Mouse (Mus musculus) MEL (cell line): ENCODE measurements around the gene Cdk18.

Experiments
- CTCF ChIP-seq, 3 experiments: IDR thresholded peaks in 2 of 3; conservative IDR thresholded peaks in 1 of 3; 2 replicates each; pipeline ENCODE4 v1.5.1; 2011 to 2012; ENCODE audit warnings: low read length in 3 of 3, low read depth in 2 of 3, mild to moderate bottlenecking in 2 of 3, improper control_type of control experiment in 1 of 3, inconsistent platforms in 1 of 3, mixed read lengths in 1 of 3, moderate library complexity in 1 of 3; ENCODE audit not compliant: control insufficient read depth in 1 of 3, insufficient read depth in 1 of 3, poor library complexity in 1 of 3, severe bottlenecking in 1 of 3
- ELF1 ChIP-seq: IDR thresholded peaks from 2 replicates; pipeline ENCODE4 v1.6.1; 2014; ENCODE audit warnings: low read depth, mild to moderate bottlenecking, inconsistent platforms, low read length, improper control_type of control experiment, moderate library complexity
- EP300 ChIP-seq, 2 experiments: IDR thresholded peaks; 2 replicates each; pipeline ENCODE4 v1.6.1; 2011; ENCODE audit warnings: improper control_type of control experiment in 2 of 2, low read length in 2 of 2, low read depth in 1 of 2, mild to moderate bottlenecking in 1 of 2
- MAFK ChIP-seq: IDR thresholded peaks from 2 replicates; pipeline ENCODE4 v1.6.1; 2011; ENCODE audit warnings: low read depth, mild to moderate bottlenecking, low read length, improper control_type of control experiment, borderline replicate concordance
- MAX ChIP-seq: IDR thresholded peaks from 2 replicates; pipeline ENCODE4 v1.6.1; 2011; ENCODE audit warnings: low read length, improper control_type of control experiment
- MYC ChIP-seq: IDR thresholded peaks from 2 replicates; pipeline ENCODE4 v1.6.1; 2011; ENCODE audit warnings: low read depth, mild to moderate bottlenecking, low read length, improper control_type of control experiment, moderate library complexity
- POLR2A ChIP-seq, 2 experiments: IDR thresholded peaks; 2 replicates each; pipeline ENCODE4 v1.6.1; 2011 to 2012; ENCODE audit warnings: low read length in 2 of 2, mild to moderate bottlenecking in 2 of 2, control low read depth in 1 of 2, improper control_type of control experiment in 1 of 2, low read depth in 1 of 2, moderate library complexity in 1 of 2; ENCODE audit not compliant: control insufficient read depth in 1 of 2, insufficient read depth in 1 of 2, poor library complexity in 1 of 2
- POLR2AphosphoS2 ChIP-seq: IDR thresholded peaks from 2 replicates; pipeline ENCODE4 v1.6.1; 2011; ENCODE audit warnings: low read length, improper control_type of control experiment
- SIN3A ChIP-seq: IDR thresholded peaks from 2 replicates; pipeline ENCODE4 v1.6.1; 2012; ENCODE audit warnings: low read length, improper control_type of control experiment, inconsistent platforms
- SMC3 ChIP-seq: IDR thresholded peaks from 2 replicates; pipeline ENCODE4 v1.6.1; 2011; ENCODE audit warnings: low read depth, low read length, improper control_type of control experiment
- TCF12 ChIP-seq: IDR thresholded peaks from 2 replicates; pipeline ENCODE4 v1.6.1; 2014; ENCODE audit warnings: low read depth, mild to moderate bottlenecking, inconsistent platforms, low read length, improper control_type of control experiment, moderate library complexity
- USF1 ChIP-seq: IDR thresholded peaks from 2 replicates; pipeline ENCODE4 v1.6.1; 2014; ENCODE audit warnings: low read depth, mild to moderate bottlenecking, inconsistent platforms, low read length, improper control_type of control experiment, moderate library complexity
- USF2 ChIP-seq, 2 experiments: IDR thresholded peaks; 2 replicates each; pipeline ENCODE4 v1.6.1; 2011 to 2012; ENCODE audit warnings: improper control_type of control experiment in 2 of 2, low read length in 2 of 2, borderline replicate concordance in 1 of 2, inconsistent platforms in 1 of 2, low read depth in 1 of 2, mild to moderate bottlenecking in 1 of 2; ENCODE audit not compliant: insufficient read depth in 1 of 2

DNA sequence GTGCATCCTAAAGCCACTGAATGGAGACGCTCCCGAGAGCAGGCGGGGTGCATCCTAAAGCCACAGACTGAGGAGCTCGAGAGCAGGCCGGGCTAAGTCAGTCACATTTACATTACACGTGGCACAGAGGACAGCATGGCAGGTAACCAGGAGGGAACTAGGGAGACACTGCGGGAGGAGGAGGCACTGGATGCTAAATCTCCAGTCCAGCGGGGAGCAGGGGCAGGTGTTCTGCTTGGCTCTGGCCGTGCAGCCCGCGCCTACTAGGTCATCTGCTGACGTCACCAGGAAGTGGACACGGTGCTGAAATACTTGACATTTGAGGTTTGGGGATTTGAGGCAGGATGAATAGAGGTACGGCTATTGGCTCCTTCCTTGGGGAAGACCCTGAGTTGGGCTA, 35.1 kb downstream of the Cdk18 start:
- no peak for TF ChIP-seq CTCF (IDR thresholded peaks at IDR 0.05 in 2 of 3, conservative IDR thresholded peaks at IDR 0.05 in 1 of 3; ENCODE audit: control insufficient read depth in 1 of 3, insufficient read depth in 1 of 3, low read depth in 2 of 3, low read length in 3 of 3, poor library complexity in 1 of 3, severe bottlenecking in 1 of 3)
- TF ChIP-seq ELF1 = no peak
- no peak for TF ChIP-seq POLR2A (IDR thresholded peaks at IDR 0.05; ENCODE audit: control insufficient read depth in 1 of 2, insufficient read depth in 1 of 2, low read depth in 1 of 2, low read length in 2 of 2, poor library complexity in 1 of 2)
- TF ChIP-seq MAFK = no peak
- TF ChIP-seq MAX = no peak
- no peak for TF ChIP-seq USF1
- no peak for TF ChIP-seq SIN3A
- no peak for TF ChIP-seq TCF12
- no peak for TF ChIP-seq USF2 (IDR thresholded peaks at IDR 0.05; ENCODE audit: borderline replicate concordance in 1 of 2, insufficient read depth in 1 of 2, low read depth in 1 of 2, low read length in 2 of 2)
- no peak for TF ChIP-seq SMC3
- no peak for TF ChIP-seq MYC
- no peak for TF ChIP-seq POLR2AphosphoS2
- TF ChIP-seq EP300 (IDR thresholded peaks at IDR 0.05; ENCODE audit: low read depth in 1 of 2, low read length in 2 of 2) = no peak
